Comparison of ENCODE assay signal across 29 mouse cellular contexts in genomic region chr4:109488812-109489211, GRCm38 (mm10). TPM values are rescaled to one million over a fixed set of nuclear protein-coding genes. Genes with fewer than 3 reads are reported as not detected.
"Had no signal": no experiment of that assay in that cellular context is flagged by ENCODE, and none has a peak within 500 bp of the region (broad histone marks: within the 10 kb centered on the region; RNA-seq: fewer than 3 reads in every experiment).

No protein-coding gene starts in this region.

- H3K9ac ChIP-seq: limb, embryonic 12.5 days; limb, embryonic 15.5 days had no signal

- H3K36me3 ChIP-seq: limb, embryonic 12.5 days; limb, embryonic 15.5 days had no signal

- H3K27ac ChIP-seq: limb, embryonic 12.5 days; limb, embryonic 15.5 days had no signal

- H3K4me3 ChIP-seq: limb, embryonic 12.5 days; limb, embryonic 15.5 days had no signal

- H3K9me3 ChIP-seq: limb, embryonic 12.5 days; limb, embryonic 15.5 days had no signal

- H3K27me3 ChIP-seq: limb, embryonic 12.5 days; limb, embryonic 15.5 days had no signal

- H3K4me1 ChIP-seq: limb, embryonic 12.5 days; limb, embryonic 15.5 days had no signal

- H3K4me2 ChIP-seq: limb, embryonic 12.5 days; limb, embryonic 15.5 days; midbrain, embryonic 11.5 days had no signal

- DNase-seq: kidney, adult 11 months; kidney, adult 9 months; kidney, postnatal 14 days; kidney, postnatal 4 days; left cerebral cortex, postnatal 4 days; lung, adult 2 months; lung, postnatal 14 days; lung, postnatal 4 days; midbrain, embryonic 14.5 days; thymus, adult 18-20 months; thymus, postnatal 14 days; thymus, postnatal 4 days had no signal

RNA-seq across cellular contexts. Expression of gene 4930522H14Rik, which starts 42.3 kb away (rescaled TPM):
- total RNA-seq: layer of hippocampus, adult 18-20 months; layer of hippocampus, postnatal 14 days; left cerebral cortex, adult 8-10 months; left cerebral cortex, postnatal 14 days; left cerebral cortex, postnatal 4 days; megakaryocyte progenitor cell, adult 5-6 weeks; megakaryocyte-erythroid progenitor cell, adult 5-6 weeks; midbrain, postnatal 0 days had no signal
- polyA plus RNA-seq: kidney, embryonic 16.5 days; limb, embryonic 12.5 days; limb, embryonic 15.5 days; lung, adult 2 months; lung, embryonic 16.5 days; midbrain, embryonic 11.5 days; midbrain, embryonic 14.5 days; midbrain, postnatal 0 days; neural tube, embryonic 11.5 days; neural tube, embryonic 14.5 days; small intestine, adult 2 months; spleen, adult 2 months; stomach, embryonic 16.5 days had no signal
